Mouse (Mus musculus) gastrocnemius, postnatal 25 days (tissue): ENCODE data around the gene Snx11. TPM values are rescaled to one million over a fixed set of nuclear protein-coding genes. Genes with fewer than 3 reads are reported as not detected.
"Not testable (repeated sequence)": the region's sequence is repeated elsewhere in the genome, so short reads cannot be mapped to it uniquely, and the experiment has no call there.

Source experiments
- DNase-seq: peaks from one replicate; pipeline ENCODE4 v3.0.0; 2022
- total RNA-seq, 2 experiments: library from RNA; stranded (reverse); gene quantifications; 1 replicate in 1 of 2; 2 replicates in 1 of 2; pipeline ENCODE4 v1.2.3; 2021

Snx11 gene
- total RNA-seq, 2 experiments from 2014 or later = 8.1 to 11.3 TPM

DNA sequence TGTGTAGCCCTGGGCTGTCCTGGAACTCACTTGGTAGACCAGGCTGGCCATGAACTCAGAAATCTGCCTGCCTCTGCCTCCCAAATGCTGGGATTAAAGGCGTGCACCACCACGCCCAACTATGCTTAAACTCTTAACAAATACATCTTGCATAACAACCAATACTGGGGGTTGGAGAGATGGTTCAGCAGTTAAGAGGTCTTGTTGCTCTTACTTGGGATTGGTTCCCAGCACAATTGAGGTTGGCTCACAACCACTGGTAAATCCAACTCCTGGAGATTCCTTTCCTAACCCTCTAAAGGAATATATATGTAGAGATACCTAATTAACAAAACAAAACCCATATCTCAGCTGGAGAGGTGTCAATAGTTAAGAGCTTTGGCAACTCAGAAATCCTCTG lies 18.7 kb upstream of the Snx11 start:
- DNase-seq = no peak

DNA sequence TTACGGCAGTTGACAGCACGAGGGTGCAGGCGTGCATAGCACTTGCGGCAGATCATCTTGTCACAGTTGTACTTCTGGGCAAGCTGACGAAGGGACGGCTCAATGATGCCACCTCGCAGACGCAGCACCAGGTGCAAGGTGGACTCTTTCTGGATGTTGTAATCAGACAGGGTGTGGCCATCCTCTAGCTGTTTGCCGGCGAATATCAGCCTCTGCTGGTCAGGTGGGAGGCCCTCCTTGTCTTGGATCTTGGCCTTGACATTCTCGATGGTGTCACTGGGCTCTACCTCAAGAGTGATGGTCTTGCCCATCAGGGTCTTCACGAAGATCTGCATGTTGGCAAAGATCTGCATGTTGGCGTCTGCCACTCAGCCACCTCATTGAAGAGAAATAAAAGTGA lies 18.1 kb upstream of the Snx11 start:
- DNase-seq = no peak

DNA sequence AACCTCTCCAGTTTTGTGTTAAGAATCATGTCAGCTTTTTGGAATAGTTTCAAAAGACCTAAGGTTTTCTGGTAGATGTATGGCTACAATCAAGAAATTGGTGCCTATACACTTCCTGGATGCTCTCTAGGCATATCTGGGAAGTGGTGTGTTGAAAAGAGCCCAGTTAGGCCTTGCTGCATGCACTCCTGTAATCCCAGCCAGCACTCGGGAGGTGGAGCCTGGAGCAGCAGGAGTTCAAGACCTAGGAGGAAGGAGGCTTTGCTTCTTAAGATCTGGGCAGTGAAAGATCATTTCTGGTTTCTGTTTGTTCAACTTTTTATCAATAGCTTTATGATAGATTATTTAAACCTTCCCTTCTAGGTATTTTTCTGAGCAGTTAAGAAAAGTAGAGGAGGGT lies 13.3 kb upstream of the Snx11 start:
- DNase-seq = no peak

DNA sequence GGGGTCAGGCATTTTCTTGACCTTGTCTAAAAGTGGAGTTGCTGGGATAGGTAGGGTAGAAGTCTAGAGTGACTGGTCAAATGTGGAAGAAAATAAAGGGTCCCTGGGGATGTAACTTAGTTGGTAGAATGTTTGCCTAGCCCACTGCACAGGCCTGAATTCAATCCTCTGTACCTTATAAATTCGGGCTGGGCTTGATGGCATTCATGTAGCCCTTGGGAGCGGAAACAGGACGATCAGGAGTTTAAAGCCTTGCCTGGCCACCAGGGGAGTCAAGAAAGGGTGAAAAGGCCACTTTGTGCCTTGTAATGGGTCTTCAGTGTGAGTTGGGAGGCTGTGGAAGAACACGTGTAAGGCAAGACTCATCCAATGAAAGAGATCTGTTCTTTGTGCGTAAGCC lies 12.6 kb upstream of the Snx11 start:
- no peak for DNase-seq

DNA sequence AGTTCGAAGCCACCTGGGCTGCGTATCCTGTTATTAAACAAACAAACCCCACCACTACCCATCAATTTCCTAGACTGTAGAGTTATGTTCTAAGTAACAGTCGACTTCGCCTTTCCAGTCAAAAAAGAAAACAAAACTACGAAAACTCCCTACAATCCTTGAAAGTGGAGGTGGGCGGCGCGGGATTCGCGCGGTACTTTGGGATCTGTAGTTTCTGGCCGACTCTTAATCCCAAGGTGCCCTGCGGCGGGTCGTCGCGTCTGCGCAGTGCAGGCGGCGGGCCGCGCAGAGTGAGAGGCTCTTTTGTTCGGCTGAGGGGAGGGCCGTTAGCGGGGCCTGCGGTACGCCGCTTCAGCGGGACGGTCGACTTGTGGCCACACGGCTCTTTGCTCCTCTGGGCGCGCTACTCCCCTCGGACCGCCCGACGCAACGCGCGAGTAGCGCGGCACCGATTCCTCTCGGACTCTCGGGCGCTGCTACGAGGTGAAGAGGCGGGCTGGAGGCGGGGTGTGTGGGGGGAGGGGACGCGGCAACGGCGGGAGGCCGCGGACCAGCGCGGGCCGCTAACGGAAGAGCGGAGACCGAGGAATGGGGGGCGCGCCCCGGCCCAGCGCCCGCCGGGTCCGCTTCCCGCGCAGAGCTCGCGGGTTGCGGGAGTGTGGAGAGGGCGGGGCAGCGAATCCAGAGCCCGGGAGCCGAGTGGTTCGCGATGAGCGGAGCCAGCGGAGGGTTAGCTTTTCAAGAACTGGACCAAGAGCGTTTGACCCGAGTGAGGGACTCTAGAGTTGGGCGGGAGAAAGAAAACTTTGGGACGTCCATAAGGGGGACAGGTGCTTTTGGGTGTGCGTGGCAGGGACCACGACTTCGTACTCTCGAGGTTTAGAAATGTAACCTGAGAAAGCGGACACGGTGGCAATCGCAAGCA lies 11.8 kb upstream of the Snx11 start, which contains the start of gene Cbx1:
Gene Cbx1 (plus strand): TSS at position 257 of the 925 bp plus-strand sequence.
- peak; percentile 91 for DNase-seq

- no peak for DNase-seq
Measured at GRCm38 (mm10) chr11:96786731-96787450, 9.5 kb upstream of the Snx11 start.

GRCm38 (mm10) chr11:96784847-96785246 lies 7.5 kb upstream of the Snx11 start:
- DNase-seq = not testable (repeated sequence)

DNA sequence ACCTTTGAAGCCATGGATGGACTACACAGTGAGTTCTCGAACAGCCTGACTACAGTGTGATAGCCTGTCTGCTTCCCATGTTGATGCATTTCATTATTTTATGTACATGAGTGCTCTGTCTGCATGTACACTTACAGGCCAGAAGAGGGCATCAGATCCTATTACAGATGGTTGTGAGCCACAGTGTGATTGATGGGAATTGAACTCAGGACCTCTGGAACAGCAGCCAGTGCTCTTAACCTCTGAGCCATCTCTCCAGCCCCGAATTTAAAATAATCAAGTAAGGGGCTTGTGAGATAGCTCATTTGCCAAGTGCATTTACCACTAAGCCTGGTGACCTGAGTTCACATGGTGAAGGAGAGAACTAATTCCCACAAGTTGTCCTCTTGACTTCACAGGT lies 4.1 kb upstream of the Snx11 start:
- DNase-seq = no peak

GRCm38 (mm10) chr11:96780306-96780705 lies 2.9 kb upstream of the Snx11 start:
- no peak for DNase-seq

DNA sequence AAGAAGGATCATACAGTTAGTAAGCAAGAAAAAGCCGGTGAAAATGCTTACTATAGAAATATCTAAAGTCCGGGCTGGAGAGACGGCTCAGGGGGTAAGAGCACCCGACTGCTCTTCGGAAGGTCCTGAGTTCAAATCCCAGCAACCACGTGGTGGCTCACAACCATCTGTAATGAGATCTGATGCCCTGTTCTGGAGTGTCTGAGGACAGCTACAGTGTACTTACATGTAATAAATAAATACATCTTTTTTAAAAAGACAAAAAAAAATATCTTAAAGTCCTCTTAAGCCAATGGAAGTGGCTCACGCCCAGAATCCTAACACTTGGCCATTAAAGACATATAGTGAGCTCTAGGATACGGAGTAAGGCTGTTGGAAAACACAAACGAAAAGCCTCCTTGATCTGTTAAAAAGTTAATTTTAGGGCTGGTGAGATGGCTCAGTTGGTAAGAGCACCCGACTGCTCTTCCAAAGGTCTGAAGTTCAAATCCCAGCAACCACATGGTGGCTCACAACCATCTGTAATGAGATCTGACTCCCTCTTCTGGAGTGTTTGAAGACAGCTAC lies 785 bp upstream of the Snx11 start:
- not testable (repeated sequence) for DNase-seq

GRCm38 (mm10) chr11:96776068-96776467 lies 1.3 kb downstream of the Snx11 start:
- DNase-seq = no peak

GRCm38 (mm10) chr11:96775665-96776064 lies 1.7 kb downstream of the Snx11 start:
- no peak for DNase-seq

GRCm38 (mm10) chr11:96775063-96775462 lies 2.3 kb downstream of the Snx11 start:
- no peak for DNase-seq

GRCm38 (mm10) chr11:96774536-96774935 lies 2.8 kb downstream of the Snx11 start:
- no peak for DNase-seq

DNA sequence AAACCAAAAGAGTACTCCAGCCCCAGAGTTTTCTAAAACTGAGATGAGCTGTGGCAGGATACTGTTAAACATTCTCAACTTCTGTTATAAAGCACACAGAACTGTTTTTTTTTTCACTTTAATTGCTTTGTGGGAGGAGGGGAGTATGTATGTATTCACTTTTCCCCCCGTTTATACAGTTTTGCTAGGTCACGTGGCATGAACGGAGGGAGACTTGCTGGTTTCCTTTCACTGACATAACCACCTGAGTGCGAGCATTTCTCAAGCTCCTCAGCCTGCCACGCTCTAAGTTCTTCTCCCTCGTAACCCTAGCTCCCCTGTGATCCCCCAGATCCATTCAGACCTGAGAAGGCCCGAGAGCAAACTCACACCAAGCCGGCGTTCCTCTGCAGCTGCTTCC lies 4.9 kb downstream of the Snx11 start:
- no peak for DNase-seq

DNA sequence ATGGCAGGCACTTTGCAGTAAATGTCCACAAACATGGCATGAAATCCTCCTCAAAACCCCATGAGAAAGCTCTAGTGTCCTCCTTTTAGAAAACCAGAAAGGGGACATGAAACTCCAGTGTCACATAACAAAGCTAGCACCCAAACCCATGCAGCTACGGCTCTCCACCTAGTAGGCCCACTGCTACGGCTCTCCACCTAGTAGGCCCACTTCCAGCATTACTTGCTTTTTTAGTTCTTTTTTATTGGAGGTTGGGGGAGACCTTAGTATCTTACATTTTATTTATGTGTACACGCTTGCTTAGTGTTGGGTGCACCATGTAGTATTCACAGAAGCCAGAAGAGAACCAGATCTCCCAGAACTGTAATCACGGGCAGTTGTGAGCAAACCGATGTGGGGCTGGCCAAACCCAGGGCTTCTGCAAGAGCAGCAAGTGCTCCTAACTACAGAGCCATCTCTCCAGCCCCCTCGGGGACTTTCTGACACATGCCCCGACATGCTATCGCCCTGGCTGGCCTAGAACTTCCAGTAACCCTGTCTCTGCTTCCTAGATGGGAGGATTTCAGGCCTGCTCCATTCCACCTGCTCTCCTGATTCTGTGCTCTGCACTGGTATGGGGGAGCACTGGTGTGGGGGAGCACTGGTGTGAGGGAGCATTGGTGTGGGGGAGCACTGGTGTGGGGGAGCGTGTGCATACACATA lies 5.9 kb downstream of the Snx11 start:
- no peak for DNase-seq

- no peak for DNase-seq
Measured at GRCm38 (mm10) chr11:96768240-96768639, 9.1 kb downstream of the Snx11 start.

- DNase-seq = no peak
Measured at GRCm38 (mm10) chr11:96767096-96767495, 10.3 kb downstream of the Snx11 start.

DNA sequence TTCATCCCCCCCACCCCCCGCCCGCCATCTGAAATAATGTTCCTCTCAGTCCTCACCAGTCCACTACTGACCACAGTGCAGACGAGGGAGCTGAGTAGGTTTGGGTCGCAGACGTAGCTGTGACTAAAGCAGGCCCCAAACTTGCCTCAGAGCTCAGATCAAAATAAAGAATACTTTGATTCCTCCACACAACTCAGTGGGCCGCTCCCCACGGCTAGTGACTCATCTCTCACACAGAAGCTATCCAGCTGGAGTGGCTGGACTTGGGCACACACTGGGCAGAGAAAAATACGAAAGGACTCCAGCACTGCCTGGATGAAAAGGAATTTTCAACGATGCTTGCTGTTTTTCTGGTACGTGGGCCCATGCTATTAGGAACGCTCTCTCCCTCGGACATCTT lies 10.8 kb downstream of the Snx11 start:
- DNase-seq = no peak

- peak; percentile 23 for DNase-seq
Measured at GRCm38 (mm10) chr11:96765645-96766044, 11.7 kb downstream of the Snx11 start.

DNA sequence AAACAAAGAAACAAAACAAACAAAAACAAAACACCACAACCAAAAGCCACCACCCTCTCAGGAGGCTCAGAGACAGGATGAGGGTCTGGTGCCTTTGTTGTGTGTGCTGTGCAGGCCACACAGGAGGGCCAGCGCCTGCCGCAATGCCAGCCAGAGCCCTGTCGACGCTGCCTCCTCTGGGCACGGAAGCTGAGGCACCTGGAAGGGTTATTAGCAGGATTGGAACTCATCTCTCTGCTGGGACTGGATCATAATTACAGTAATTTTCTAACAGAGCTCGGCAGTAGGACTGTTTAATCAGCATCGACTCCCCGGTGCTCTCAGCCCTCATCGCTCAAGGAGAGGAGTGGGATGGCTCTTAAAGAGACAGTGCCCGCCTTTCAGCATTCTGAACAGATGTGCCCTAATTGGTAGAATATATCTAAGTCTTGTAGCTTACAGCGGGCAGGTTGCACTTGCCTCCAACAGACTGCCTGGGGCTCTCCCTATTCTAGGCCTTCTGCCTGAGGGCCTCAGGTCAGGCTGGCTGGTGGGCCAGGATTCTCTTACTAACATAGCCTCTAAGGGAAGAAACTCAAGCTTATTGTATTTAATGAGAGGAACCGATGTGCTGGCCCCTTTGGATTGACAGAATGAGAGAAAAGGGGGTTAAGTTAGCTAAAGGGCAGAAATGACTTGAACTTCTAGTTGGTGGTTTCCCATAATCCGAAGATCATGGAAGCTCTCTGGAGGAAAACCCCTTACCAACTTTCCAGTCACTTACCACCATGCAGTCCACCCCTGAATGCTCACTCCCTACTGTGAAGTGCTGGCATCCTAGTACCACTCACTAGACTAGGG lies 12.6 kb downstream of the Snx11 start:
- DNase-seq = no peak
